Mouse (Mus musculus) frontal cortex, postnatal 14 days (tissue): ENCODE data around the gene Dzip1.

Experiments used
- DNase-seq, 2 experiments: peaks; one replicate each; pipeline ENCODE4 v3.0.0; 2022; ENCODE audit warnings: low spot score in 2 of 2

The Dzip1 gene

DNA sequence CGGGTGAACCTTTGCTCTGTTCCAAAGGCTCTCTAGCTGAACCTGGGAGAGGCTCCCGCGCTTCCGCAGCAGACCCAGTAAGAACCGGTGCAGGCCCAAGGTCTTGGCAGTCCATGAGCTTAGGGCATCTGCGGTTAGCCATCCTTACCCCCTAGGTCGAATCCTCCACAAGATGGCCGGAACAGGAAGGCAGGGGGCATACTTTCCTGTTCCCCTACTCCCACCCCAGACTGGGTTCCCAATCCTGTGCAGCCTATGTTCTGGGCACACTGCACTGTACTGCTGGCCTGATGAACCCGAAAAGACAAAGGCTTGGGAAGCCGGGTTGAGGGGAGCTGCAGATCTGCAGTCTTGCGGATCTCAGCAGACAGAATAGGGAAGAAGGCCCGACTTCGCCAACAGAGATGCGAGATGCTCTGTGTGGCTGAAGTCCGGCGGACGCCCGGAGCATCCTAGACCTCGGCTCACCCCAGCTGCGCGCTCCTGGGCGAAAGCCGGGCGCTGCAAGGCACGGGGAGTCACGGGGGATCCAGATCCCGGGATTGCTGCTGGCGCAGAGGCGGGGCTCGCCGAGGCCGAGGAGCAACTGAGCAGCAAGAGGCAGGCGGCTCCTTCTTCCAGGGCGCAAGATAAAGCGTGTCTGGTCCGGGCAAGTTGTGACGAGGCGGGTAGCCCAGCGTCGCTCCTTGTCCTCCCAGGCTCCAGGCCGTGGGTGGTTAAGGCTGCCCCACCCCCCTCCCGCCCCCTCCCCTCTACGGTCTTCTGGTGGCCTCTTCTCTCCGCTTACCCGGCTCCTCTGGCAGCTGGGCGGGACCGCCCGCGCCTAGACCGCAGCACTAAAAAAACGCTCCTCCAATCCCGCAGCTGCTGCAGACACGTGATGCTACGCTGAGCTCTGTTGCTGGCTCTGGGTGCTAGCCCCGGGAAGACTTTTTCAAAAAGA, at the start of gene Dzip1:
TSS of gene Dzip1 (minus strand) at position 788 of the 943 bp plus-strand sequence.
- peak; percentile 67 to 74 for DNase-seq

DNA sequence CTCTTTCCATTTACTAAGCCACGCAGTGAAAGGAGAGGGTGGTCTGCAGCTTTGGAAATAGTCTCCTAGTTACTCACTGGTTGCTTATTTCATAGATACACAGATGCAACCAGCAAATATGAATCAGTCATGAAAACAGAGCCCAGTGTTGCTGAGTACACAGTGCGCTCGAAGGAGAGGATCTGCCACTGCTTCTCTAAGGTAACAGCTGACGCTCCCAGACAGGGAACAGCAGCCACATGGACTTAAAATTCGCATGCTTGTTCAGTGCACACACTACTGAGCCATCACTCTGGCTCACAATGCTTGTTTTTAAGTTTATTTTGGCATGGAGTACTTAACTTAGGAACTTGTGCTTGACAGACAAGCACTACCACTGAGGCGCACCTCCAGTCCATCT, 47.0 kb upstream of the Dzip1 start:
- no peak for DNase-seq

DNA sequence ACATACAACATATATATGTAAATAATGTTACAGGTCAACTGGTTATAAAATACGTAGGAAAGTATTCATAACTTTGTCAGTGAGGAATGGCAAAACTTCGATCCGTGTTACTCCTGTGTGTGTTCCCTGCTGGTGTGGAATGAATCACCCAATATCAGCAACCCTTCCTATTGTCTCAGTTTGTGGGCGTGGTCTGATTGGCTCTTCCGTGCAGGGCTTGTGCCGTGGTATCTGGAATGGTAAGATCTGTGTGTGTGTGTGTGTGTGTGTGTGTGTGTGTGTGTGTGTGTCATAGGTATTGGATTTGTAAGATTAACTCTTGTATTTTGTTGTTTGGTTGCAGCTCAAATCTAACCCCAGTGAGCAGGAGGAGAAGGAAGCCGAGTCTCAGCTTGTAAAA, 42.4 kb upstream of the Dzip1 start:
- no peak for DNase-seq

DNA sequence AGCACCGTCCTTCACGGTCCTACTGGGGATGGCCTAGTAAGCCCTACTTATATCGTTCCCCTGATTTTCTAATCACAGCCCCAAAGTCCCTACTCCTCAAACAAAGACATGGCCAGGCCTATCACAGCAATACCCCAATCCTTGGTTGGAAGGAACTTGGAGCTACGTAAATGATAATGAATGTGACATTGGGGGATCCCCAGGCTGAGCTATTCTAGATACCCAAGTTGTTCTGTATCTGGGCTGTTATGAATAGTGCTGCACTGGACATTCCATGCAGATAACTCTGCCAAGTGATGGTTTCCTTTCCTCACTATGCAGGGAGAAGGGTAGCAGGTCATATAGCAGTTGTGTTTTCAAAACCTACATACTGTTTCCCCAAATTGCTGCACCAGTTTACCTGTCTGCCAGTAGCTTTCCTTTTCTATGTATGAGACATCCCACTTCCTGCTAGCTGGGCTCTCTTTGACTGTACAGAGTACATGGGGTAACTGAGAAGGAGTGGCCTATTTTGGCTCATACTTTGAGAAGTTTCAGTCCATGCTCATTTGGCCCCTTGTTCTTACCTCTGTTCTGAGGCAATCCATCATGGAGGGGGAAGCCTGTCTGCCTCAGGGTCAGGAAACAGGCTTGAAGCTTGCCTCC, 40.2 kb upstream of the Dzip1 start:
- no peak for DNase-seq

DNA sequence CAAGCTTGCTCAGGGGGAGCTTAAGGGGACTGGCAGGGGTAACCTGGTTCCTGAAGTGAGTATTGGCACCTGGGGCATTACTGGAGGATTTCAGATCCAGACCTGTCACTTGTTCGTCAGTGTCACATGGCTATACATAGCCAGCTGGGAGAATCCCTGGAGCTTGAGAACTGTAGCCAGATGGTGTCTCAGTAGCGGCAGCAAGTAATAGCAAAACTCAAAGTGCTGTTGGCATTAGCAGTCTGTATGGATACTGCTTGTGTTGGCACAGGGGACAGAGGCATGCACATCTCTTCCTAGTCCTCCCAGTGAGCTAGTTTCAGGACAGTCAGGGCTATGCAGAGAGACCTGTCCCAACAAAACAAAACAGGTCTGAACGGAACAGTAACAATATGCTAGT, 32.8 kb upstream of the Dzip1 start:
- DNase-seq = no peak

DNA sequence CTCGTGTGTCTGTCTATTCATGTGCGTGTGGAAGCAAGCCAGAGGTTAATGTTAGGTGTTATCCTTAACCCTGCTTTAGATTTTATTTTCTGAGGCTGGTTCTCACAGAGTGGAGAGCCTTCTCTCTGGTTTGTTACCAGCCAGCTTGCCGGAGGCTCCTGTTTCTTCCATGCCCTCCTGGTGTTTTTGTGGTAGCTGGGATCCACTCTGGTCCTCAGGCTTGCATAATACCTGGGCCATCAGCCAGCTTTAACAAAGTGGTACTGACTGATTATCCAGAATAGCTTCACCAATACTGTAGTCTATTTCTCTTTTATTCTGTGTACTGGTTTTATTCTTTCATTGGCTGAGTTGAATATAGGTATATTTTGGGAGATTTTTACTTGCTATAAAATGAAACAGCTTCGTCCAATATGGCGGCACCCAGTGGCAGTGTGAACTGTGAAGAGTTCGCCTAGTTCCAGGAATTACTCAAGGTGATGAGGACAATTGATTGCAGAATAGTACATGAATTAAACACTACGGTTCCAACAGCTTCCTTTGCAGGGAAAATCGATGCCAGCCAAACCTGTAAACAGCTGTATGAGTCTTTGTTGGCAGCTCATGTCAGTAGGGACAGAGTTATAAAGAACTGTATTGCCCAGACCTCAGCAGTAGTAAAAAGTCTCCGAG, 26.8 kb upstream of the Dzip1 start:
- no peak for DNase-seq

DNA sequence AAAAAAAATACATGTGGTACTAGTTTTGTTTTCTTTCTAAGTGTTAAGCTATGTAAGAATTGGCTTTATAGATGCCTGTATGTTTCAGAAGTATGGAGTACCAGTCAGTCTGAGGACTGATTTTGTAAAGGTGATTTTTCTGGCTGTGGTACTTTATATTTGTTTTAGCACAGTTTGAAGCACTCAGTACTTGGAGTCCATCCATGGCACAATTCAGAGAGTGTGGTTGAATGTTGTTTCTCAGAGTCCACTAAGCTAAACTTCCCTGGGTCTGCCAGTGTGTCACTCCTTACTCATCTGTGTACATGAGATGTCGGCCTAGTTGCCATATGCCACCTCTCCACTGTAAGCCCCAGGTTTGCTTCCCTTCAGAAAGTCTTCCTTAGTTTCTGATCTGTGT, 23.6 kb upstream of the Dzip1 start:
- no peak for DNase-seq

DNA sequence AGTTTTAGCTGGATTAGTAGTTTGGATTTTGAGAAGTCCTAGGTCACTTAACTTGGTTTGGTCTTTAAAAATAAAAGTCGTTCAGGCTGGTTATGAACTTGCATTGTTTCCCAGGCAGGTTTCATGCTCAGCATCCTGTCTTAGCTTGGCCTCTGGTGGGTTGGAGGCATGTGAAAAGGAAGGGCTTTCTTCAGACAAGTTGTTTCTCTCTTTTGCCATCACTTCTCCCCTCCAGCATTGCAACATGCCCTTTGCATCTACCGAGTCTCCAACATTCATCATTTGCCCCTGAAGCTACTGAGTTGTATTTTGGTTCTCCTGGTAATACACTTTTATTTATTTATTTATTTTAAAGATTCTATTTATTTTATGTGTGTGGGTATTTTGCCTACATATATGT, 19.4 kb upstream of the Dzip1 start:
- DNase-seq = no peak

DNA sequence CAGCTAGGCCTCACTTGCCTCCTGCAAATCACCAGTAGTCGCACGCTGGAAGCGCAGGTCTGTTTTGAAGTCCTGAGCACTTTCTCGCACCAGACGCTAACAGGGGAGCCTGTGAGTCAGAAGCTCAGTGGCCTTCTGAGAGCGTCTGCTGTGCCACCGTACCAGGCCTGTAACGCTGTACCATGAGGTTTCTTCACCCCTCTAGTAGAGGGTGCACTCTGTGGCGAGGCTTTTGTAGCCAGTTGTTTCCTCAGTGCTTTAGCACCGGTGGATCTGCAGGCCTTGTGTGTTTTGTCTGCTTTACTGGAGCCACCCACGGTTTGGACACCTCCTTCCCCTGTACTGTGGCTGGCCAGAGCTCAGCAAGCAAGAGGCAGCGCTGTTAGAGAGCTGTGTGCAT, 16.8 kb upstream of the Dzip1 start:
- DNase-seq = no peak

DNA sequence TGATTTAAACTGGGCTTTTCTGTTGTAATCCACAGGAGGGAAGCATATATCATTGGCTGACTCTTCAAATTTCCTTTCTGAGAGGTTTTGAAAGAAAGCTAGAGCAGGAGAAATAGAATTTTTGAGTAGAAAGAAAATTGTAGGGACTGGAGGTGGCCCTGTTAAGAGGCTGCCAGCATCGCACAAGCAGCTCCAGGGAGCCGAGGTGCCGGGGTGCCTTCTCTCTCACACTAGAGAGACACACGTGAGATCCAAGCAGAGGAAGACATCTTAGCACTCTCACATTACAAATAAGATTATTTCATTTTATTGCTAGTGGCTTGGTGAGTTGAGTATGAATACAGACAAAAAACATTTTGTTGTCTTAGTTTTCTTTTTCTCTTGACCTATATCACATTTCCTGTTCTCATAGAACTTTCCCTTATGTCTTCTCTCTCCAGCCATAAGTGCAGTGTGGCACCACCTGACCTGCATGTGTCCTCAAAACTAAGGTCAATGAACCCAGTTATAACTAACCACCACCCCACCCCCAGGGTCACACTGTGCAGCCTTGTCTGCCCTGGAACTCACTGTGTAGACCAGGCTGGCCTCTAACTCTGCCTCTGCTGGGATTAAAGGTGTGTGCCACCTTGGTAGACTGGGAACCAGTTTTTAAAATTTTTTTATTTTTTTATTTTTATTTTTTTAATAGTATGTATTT, 15.7 kb upstream of the Dzip1 start:
- DNase-seq = no peak

DNA sequence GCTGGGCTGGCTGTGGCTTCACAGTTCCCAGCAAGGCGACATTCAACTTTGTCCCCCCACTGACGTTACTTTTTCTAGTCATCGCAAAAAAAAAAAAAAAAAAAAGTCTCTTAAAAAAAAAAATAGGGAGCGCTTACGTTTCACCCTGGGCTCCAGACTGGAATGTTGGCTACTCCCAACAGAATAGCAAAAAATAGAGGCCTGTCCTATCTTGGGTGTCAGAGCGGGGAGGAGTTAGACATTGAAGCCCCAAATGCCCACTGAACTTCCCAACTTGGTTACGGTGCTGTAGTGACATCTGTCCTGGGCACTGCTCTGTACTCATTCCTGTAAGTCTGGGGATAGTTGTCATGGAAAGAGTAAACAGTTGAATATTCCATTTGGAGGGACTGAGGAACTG, 13.3 kb upstream of the Dzip1 start:
- DNase-seq = no peak

DNA sequence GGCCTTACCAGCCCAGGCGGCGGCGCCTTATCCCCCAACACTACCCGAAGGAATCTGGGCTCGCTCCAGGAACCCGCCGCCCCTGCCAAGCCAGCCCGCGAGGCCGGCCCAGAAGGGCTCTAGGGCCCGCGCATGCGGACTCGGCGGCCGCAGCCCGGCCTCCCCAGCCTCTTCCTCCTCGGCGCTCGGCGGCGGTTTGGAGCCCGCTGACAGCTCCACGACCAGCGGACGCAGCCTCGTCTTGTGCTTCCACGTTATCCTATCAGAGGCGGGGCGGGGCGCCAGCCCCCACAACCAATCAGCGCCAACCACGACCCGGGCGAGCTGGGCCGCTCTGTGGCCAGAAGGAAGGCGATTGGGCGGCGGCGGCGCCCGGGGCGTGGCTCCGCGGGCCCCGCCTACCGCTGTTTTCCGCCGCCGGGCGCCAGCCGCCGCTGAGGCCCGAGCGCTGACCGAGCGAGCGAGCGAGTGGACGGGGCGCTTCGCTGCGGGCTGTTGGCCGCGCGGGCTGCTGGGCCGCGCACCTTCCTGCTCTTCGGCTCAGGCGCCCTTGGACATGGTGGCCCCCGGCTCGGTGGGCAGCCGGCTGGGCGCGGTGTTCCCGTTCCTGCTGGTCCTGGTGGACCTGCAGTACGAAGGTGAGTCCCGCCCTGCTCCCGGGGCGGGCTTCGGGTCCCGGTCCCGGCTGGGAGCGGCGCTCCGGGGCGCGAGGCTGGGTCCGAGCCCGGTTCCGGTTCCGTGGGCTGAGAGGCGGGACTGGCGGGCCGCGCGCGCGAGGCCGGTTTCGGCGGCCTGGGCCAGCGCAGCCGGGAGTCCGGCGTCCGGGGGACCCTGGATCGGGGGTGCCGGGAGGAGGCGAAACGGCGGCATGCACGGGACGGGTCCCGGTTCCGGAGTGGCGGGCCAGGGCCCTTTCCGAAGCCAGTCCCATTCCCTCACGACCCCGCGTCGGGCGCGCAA, 12.6 kb upstream of the Dzip1 start, which contains the start of gene Dnajc3:
TSS of gene Dnajc3 (plus strand) at position 444 of the 960 bp plus-strand sequence.
- DNase-seq = peak; percentile 99

DNA sequence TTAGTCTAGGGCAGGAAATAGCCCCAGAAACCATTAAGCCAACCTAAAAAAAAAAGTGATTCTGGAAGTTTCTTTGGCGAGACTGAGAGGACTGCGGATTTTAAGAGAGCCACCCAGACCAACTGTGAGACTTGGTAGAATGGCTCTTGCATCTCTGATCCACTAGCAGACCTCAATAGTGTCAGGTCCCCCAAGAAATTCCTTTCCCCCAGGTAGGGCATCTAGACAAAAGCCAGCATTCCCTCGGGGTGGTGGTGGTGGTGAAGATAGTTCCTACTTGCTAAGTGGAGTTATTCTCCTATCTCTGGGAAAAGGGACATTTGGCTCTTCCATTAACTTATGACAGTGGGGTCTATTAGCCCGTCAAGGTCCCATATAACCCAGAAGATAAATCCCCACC, 11.7 kb upstream of the Dzip1 start:
- DNase-seq = no peak

DNA sequence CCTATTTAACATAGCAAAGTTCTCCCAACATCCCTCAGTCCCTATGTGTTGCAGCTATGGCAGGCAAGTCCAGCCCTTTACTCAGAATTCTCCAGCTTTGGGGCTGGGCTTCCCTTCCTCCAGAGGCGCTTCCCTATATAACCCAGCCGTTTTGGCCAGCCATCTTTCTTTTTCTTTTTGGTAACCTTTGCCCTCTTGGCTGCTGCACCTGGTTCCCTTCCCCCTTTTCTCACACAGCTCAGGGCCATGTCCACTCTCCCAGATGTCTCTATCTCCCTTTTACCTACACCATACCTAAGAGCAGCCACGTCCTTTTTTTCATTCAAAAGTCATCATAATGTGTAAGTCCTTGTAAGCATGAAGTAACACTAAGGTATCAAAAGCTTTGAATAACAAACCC, 11.0 kb upstream of the Dzip1 start:
- DNase-seq = no peak

DNA sequence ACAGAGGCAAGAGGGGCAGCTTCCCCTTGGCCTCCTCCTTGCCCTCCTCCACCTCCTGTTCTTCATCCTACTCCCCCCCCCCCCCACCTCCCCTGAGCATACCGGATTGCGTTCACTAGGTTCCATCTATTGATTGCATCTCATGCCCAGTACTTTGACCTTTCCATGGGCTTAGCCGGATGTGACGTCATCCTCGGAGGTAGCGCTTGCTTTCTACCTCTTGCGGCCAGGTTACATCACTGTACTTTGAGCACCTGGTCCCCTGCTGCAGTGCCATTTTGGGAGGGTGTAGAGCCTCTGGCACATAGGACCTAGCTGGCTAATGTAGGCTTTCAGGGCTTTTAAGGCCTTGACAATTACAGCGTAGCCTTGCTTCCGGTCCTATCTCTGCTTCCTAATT, 9.4 kb upstream of the Dzip1 start:
- DNase-seq = no peak

DNA sequence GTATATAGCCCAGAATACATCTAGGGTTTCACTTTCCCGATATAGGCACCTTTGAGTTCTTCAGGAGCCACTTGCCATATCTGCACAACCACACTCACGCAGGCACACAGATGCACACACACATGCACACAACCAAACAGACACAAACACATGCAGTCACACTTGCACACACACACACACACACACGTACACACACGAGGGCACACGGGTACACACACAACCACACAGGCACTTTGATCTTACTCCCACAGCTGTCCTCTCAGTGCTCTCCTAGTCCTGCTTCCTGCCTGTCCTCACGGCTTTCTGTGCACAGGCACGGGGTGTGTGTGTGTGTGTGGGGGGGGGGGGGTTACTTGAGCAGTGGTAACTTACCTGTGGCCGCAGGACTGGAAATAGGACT, 7.7 kb upstream of the Dzip1 start:
- DNase-seq = no peak

DNA sequence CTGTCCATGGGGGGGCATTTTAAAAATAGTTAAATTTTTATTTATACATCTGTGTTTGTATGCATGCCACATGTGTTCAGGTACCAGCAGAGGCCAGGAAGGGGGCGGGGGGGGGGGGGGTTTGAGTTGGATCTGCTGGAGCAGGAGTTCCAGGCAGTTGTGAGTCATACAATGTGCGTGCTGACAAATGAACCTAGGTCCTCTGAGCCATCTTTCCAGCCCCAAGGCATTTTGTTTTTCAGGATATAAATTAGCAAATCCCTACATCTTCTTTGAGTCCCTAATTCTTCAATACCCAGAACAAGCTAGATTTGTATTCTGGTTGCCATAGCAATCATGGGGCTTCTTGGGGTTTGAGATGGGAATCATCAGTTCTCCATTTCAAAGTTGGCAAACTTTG, 5.9 kb upstream of the Dzip1 start:
- DNase-seq = no peak

DNA sequence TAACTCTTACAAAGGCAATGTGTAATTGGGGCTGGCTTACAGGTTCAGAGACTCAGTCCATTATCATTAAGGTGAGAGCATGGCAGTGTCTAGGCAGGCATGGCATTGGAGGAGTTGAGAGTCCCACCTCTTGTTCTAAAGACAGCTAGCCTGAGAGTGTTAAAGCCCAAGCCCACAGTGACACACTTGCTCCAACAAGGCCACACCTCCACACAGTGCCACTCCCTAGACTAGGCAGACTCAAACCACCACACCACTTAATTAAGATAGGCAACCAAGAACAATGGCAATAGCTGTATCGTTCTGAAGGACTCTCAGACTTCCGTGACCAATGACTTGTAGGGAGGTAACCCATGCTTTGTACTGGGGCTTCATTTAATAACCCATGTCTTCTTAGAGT, 5.5 kb upstream of the Dzip1 start:
- no peak for DNase-seq

DNA sequence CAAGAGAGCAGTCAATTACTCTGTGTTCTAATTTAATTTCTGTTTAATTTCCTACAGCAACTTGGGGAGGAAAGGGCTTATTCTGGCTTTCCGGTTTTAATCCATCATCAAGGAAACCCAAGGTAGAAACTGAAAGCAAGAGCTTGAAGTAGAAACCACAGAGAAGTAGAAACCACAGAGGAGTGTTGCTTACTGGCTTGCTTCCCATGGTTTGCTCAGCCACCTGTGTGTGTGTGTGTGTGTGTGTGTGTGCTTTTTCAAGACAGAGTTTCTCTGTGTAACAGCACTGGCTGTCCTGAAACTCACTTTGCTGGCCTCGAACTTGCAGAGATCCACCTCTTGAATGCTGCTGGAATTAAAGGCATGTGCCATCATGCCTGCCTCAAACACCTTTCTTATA, 4.5 kb upstream of the Dzip1 start:
- no peak for DNase-seq

DNA sequence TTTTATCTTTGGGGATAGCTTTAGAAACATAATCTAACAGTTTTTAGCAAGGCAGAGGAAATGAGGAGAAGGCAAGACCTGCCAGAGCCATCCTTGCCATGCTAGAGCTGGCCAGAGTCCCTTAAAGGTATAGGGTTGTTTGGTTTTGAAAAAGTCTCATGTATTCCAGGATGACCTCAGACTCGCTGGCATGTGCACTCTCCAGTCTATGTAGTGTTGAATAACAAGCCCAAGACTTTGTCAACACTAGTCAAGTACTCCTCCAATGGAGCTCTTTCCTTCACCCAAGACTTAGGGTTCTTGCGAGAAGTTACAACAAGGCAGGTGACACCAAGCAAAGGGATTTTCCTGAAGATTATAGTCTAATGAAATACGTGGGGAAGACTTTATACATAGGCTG, 3.3 kb upstream of the Dzip1 start:
- no peak for DNase-seq

DNA sequence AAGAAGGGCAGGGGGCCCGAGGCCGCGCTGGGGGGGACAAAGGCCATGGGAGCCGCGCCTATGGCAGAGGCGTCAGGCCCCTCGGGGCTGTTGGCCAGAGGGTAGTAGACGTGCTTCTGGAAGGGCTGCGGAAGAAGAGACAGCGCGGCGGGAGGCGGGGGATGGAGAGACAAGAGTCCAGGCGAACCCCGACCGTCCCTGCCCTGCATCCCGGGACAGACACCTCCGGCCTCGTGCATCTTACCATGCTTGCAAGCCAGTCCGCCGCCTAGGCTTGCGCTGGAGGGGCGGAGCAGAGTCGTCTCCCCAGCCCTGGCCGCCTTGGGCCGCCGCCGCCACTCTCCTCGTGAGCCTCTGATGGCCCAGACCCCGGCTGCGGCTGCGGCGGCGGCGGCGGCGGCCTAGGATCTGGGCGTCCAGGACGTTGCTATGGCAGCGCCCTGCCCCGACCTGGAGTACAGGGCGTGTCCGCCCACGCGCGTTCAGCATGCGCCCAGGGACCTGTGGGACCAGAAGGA, 2.5 kb downstream of the Dzip1 start:
- no peak for DNase-seq
